Mouse (Mus musculus): ENCODE measurements around the gene Fgfr2.

- TF ChIP-seq MYOD1 (IDR thresholded peaks at IDR 0.05; ENCODE audit: control insufficient read depth, insufficient read length, low read depth) (no peak), CTCF (IDR thresholded peaks at IDR 0.05; ENCODE audit: control insufficient read depth, insufficient read depth, insufficient read length) (no peak)
Observed at GRCm38 (mm10) chr7:130523451-130523850, 2599.7 kb downstream of the Fgfr2 start.
